Comparison of ENCODE assay signal across 19 mouse cellular contexts in the genomic region with DNA sequence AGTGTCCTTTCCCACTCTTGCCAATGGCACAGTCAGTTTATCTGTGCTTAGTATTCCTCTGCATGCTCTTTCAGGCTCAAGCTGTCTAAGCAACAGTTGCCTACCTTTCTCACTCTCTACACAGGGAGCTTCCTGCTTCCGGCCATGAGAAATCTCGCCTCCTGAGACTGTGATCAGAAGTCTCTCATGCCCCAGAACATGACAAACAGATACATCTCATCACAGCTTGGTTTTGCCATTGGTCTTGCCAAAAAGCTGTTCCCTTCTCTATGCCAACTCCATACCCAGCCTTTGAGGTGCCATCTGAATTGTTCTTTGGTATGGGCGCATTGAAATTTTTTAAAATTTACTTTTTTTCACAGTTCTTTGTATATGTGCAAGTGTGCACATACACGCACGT.
DNase-seq lines count a peak whose midpoint lies in the region.
"Had no signal": no experiment of that assay in that cellular context is flagged by ENCODE, and none has a peak within 500 bp of the region (broad histone marks: within the 10 kb centered on the region; RNA-seq: fewer than 3 reads in every experiment).

No protein-coding gene starts in this region.

- DNase-seq in cerebellum, adult 11-12 months, result peak; percentile 46
- DNase-seq in cerebellum, postnatal 10 days, result no peak
- peak; percentile 4 for DNase-seq in heart, adult 11 months
- no peak for DNase-seq in heart, embryonic 10.5 days (ENCODE audit: low spot score)
- DNase-seq in brain, adult 2 months (ENCODE audit: low read depth, low spot score), result peak; percentile 67
- DNase-seq: adrenal gland, adult 8-10 months; adrenal gland, postnatal 14 days; adrenal gland, postnatal 36 days; B cell, adult 2 months; cerebellum, adult 8-10 months; cerebellum, postnatal 36 days; embryo, embryonic 11 days had no signal

- peaks cover 23% of the 10 kb centered on the region; the same call in 1 of the 2 replicates for H3K4me1 ChIP-seq in heart, embryonic 10.5 days
- H3K4me1 ChIP-seq: forebrain, embryonic 10.5 days; forebrain, embryonic 12.5 days had no signal

- no peaks in the 10 kb centered on the region for H3K9me3 ChIP-seq in heart, embryonic 10.5 days
- H3K9me3 ChIP-seq: embryonic facial prominence, embryonic 13.5 days; embryonic facial prominence, embryonic 15.5 days; forebrain, embryonic 10.5 days; forebrain, embryonic 12.5 days; G1E had no signal

- no peaks in the 10 kb centered on the region for H3K36me3 ChIP-seq in heart, embryonic 10.5 days
- H3K36me3 ChIP-seq: embryonic facial prominence, embryonic 13.5 days; embryonic facial prominence, embryonic 15.5 days; forebrain, embryonic 10.5 days; forebrain, embryonic 12.5 days; G1E had no signal

- WGBS in heart, embryonic 10.5 days, result 84% methylated on average over 5 of the region's 5 CpGs

- H3K27me3 ChIP-seq in heart, embryonic 10.5 days (ENCODE audit: insufficient read depth, poor library complexity, severe bottlenecking), result peaks cover 32% of the 10 kb centered on the region; the same call in 1 of the 2 replicates
- H3K27me3 ChIP-seq: CH12.LX had no signal

- no peak overlapping the region for H3K4me3 ChIP-seq in heart, embryonic 10.5 days
- H3K4me3 ChIP-seq: embryonic facial prominence, embryonic 13.5 days; embryonic facial prominence, embryonic 15.5 days; erythroblast, embryonic 14.5 days; forebrain, embryonic 10.5 days; forebrain, embryonic 12.5 days had no signal

- H3K27ac ChIP-seq in heart, embryonic 10.5 days, result no peak overlapping the region
- H3K27ac ChIP-seq: embryonic facial prominence, embryonic 13.5 days; embryonic facial prominence, embryonic 15.5 days; forebrain, embryonic 10.5 days; forebrain, embryonic 12.5 days had no signal

Comparison
In these comparisons a context has a peak if more than half of its experiments do, and no peak if none do; other contexts are left out.
1. DNase-seq: peak in cerebellum, adult 11-12 months (single experiment), heart, adult 11 months (single experiment) and brain, adult 2 months (single experiment); none in cerebellum, postnatal 10 days (0 of 2) and heart, embryonic 10.5 days (single experiment).